Mouse (Mus musculus) liver, embryonic 14.5 days (tissue): ENCODE measurements around the gene AI593442. TPM values are rescaled to one million over a fixed set of nuclear protein-coding genes. Genes with fewer than 3 reads are reported as not detected.

ENCODE experiments used
- ATAC-seq: fragments of 200-750 bp; cut with Nextera tagmentation; 2 replicates; pipeline ENCODE4 v1.8.0; 2017; ENCODE audit warnings: moderate number of reproducible peaks, mild to moderate bottlenecking, moderate library complexity; ENCODE audit not compliant: insufficient read depth
- DNase-seq, 3 experiments: peaks; one replicate each; pipeline ENCODE4 v3.0.0-alpha.2; 2012 to 2013; ENCODE audit warnings: low read depth in 3 of 3, low spot score in 3 of 3
- H3K27ac ChIP-seq: fragments of 300-500 bp; sonication (generic); 2 replicates; pipeline ENCODE4 v1.5.1; 2014; ENCODE audit warnings: moderate library complexity, mild to moderate bottlenecking, control low read depth, inconsistent platforms
- H3K27me3 ChIP-seq: fragments of 300-500 bp; sonication (generic); 2 replicates; pipeline ENCODE4 v1.6.1; 2014; ENCODE audit warnings: mild to moderate bottlenecking, low read length, moderate library complexity; ENCODE audit not compliant: control insufficient read depth, insufficient read depth
- H3K36me3 ChIP-seq: fragments of 300-500 bp; sonication (generic); replicated peaks from 2 replicates; pipeline ENCODE4 v1.6.1; 2014; ENCODE audit warnings: low read depth; ENCODE audit not compliant: control insufficient read depth, insufficient read depth
- H3K4me1 ChIP-seq, 2 experiments: fragments of 200-500 bp in 1 of 2; fragments of 300-500 bp in 1 of 2; sonication (generic) in 1 of 2; replicated peaks; 2 replicates each; pipeline ENCODE4 v1.6.1; 2012 to 2014; ENCODE audit warnings: antibody characterized with exemption in 1 of 2, inconsistent platforms in 1 of 2, low read length in 1 of 2; ENCODE audit not compliant: control insufficient read depth in 2 of 2, insufficient read depth in 2 of 2
- H3K4me2 ChIP-seq: fragments of 300-500 bp; sonication (generic); 2 replicates; pipeline ENCODE4 v1.6.1; 2014; ENCODE audit warnings: low read depth, mild to moderate bottlenecking, control low read depth, moderate library complexity
- H3K4me3 ChIP-seq, 2 experiments: fragments of 200-500 bp in 1 of 2; fragments of 300-500 bp in 1 of 2; sonication (generic) in 1 of 2; 2 replicates each; pipeline ENCODE4 v1.5.1; 2012 to 2014; ENCODE audit warnings: low read depth in 2 of 2, low read length in 2 of 2, mild to moderate bottlenecking in 2 of 2, control low read depth in 1 of 2, inconsistent platforms in 1 of 2, moderate library complexity in 1 of 2; ENCODE audit not compliant: insufficient read depth in 1 of 2
- H3K9ac ChIP-seq: fragments of 300-500 bp; sonication (generic); replicated peaks from 2 replicates; pipeline ENCODE4 v1.6.1; 2014; ENCODE audit warnings: mild to moderate bottlenecking, control low read depth, moderate library complexity
- H3K9me3 ChIP-seq: fragments of 300-500 bp; sonication (generic); 2 replicates; pipeline ENCODE4 v1.6.1; 2016; ENCODE audit warnings: low read length, mixed read lengths; ENCODE audit not compliant: control insufficient read depth
- CTCF ChIP-seq: IDR thresholded peaks from 2 replicates; pipeline ENCODE4 v1.5.1; 2016; ENCODE audit warnings: antibody characterized with exemption, low read depth, control low read depth
- EP300 ChIP-seq: IDR thresholded peaks from 2 replicates; pipeline ENCODE4 v1.6.1; 2016; ENCODE audit warnings: antibody characterized with exemption, low read depth
- WGBS: fragments of 180-500 bp; shearing (Covaris S2); extraction: QIAGEN DNeasy Blood & Tissue Kit; methylation state at CpG from one replicate; pipeline ENCODE4 v1.1.7; 2014; ENCODE audit not compliant: insufficient replicate concordance; 5-methylcytosine and 5-hydroxymethylcytosine counted together
- polyA plus RNA-seq, 2 experiments: library from polyadenylated mRNA; depleted of rRNA in 1 of 2; stranded (reverse) in 1 of 2; unstranded in 1 of 2; fragments of >200 nt; fragmentation: Nextera tagmentation in 1 of 2; extraction: Ambion mirVana in 1 of 2; gene quantifications; 2 replicates each; pipeline versions ENCODE4 v1.2.1 to v1.2.3; 2012 to 2014

The AI593442 gene
- polyA plus RNA-seq, 2 experiments: 0.01 TPM; not detected in 1

GRCm38 (mm10) chr9:52650341-52650951, 29.1 kb downstream of the AI593442 start:
- no peak overlapping the region for H3K27ac ChIP-seq
- no peak overlapping the region for H3K9ac ChIP-seq
- ATAC-seq: no peak
- no peak overlapping the region for H3K4me3 ChIP-seq
- no peak for DNase-seq
- no peaks in the 10 kb centered on the region for H3K27me3 ChIP-seq
- TF ChIP-seq CTCF: no peak
- no peak for TF ChIP-seq EP300
- 54% methylated on average over 5 of the region's 5 CpGs for WGBS
- H3K9me3 ChIP-seq: no peaks in the 10 kb centered on the region
- no peaks in the 10 kb centered on the region for H3K36me3 ChIP-seq
- no peaks in the 10 kb centered on the region for H3K4me1 ChIP-seq
- no peak overlapping the region for H3K4me2 ChIP-seq

GRCm38 (mm10) chr9:52645312-52645711, 34.3 kb downstream of the AI593442 start:
- no peak for TF ChIP-seq CTCF
- TF ChIP-seq EP300: no peak
- no peak overlapping the region for H3K27ac ChIP-seq
- H3K4me1 ChIP-seq: no peaks in the 10 kb centered on the region
- no peak overlapping the region for H3K4me2 ChIP-seq
- no peak overlapping the region for H3K9ac ChIP-seq
- H3K4me3 ChIP-seq: no peak overlapping the region
- no peak for ATAC-seq
- H3K27me3 ChIP-seq: no peaks in the 10 kb centered on the region
- no peaks in the 10 kb centered on the region for H3K36me3 ChIP-seq
- DNase-seq: no peak
- 68% methylated on average over 2 of the region's 2 CpGs for WGBS
- no peaks in the 10 kb centered on the region for H3K9me3 ChIP-seq

GRCm38 (mm10) chr9:52644626-52645025, 35.0 kb downstream of the AI593442 start:
- 18% methylated on average over 4 of the region's 4 CpGs for WGBS
- DNase-seq: no peak
- TF ChIP-seq EP300: no peak
- TF ChIP-seq CTCF: no peak

GRCm38 (mm10) chr9:52644156-52644555, 35.4 kb downstream of the AI593442 start:
- no peak overlapping the region for H3K27ac ChIP-seq

More at GRCm38 (mm10) chr9:52644626-52645025, 35.0 kb downstream of the AI593442 start:
- H3K27me3 ChIP-seq: no peaks in the 10 kb centered on the region
- no peaks in the 10 kb centered on the region for H3K4me1 ChIP-seq
- H3K4me2 ChIP-seq: no peak overlapping the region
- H3K9me3 ChIP-seq: no peaks in the 10 kb centered on the region
- no peak for ATAC-seq
- no peaks in the 10 kb centered on the region for H3K36me3 ChIP-seq
- H3K27ac ChIP-seq: no peak overlapping the region
- H3K9ac ChIP-seq: no peak overlapping the region
- no peak overlapping the region for H3K4me3 ChIP-seq

GRCm38 (mm10) chr9:52635991-52636390, 43.6 kb downstream of the AI593442 start:
- Histone ChIP-seq H3K4me2 (no peak overlapping the region), H3K36me3 (no peaks in the 10 kb centered on the region), H3K27me3 (no peaks in the 10 kb centered on the region), H3K27ac (no peak overlapping the region), H3K4me3 (no peak overlapping the region), H3K9me3 (no peaks in the 10 kb centered on the region), H3K9ac (no peak overlapping the region), H3K4me1 (no peaks in the 10 kb centered on the region)
- DNase-seq (no peak), ATAC-seq (no peak)
- 40% methylated on average over 2 of the region's 2 CpGs for WGBS
- TF ChIP-seq CTCF (no peak), EP300 (no peak)

More at GRCm38 (mm10) chr9:52644156-52644555, 35.4 kb downstream of the AI593442 start:
- TF ChIP-seq CTCF (no peak), EP300 (no peak)
- Histone ChIP-seq H3K9me3 (no peaks in the 10 kb centered on the region), H3K36me3 (no peaks in the 10 kb centered on the region), H3K4me1 (no peaks in the 10 kb centered on the region), H3K4me2 (no peak overlapping the region), H3K27me3 (no peaks in the 10 kb centered on the region), H3K4me3 (no peak overlapping the region), H3K9ac (no peak overlapping the region)
- ATAC-seq (no peak), DNase-seq (no peak)
- 70% methylated on average over 4 of the region's 4 CpGs for WGBS
